Mouse (Mus musculus) limb, embryonic 10.5 days (tissue): ENCODE measurements around the gene Ankrd65. TPM values are rescaled to one million over a fixed set of nuclear protein-coding genes. Genes with fewer than 3 reads are reported as not detected.

Source experiments
- DNase-seq: peaks from one replicate; pipeline ENCODE4 v3.0.0-alpha.2; 2017; ENCODE audit warnings: low spot score
- H3K27ac ChIP-seq: fragments of 300-500 bp; sonication (generic); 2 replicates; pipeline ENCODE4 v1.5.1; 2016; ENCODE audit warnings: mild to moderate bottlenecking
- H3K27me3 ChIP-seq: fragments of 300-500 bp; sonication (generic); 2 replicates; pipeline ENCODE4 v1.6.1; 2016; ENCODE audit warnings: low read depth, mild to moderate bottlenecking; ENCODE audit not compliant: poor library complexity, severe bottlenecking
- H3K36me3 ChIP-seq: fragments of 300-500 bp; sonication (generic); 2 replicates; pipeline ENCODE4 v1.6.1; 2016; ENCODE audit warnings: mild to moderate bottlenecking, moderate library complexity
- H3K4me1 ChIP-seq: fragments of 300-500 bp; sonication (generic); 2 replicates; pipeline ENCODE4 v1.6.1; 2016
- H3K4me3 ChIP-seq: fragments of 300-500 bp; sonication (generic); 2 replicates; pipeline ENCODE4 v1.5.1; 2016; ENCODE audit warnings: mild to moderate bottlenecking, moderate library complexity
- H3K9me3 ChIP-seq: fragments of 300-500 bp; sonication (generic); replicated peaks from 2 replicates; pipeline ENCODE4 v1.6.1; 2016; ENCODE audit warnings: mild to moderate bottlenecking
- WGBS: fragments of 180-500 bp; shearing (Covaris S2); methylation state at CpG from one replicate; pipeline ENCODE4 v1.1.7; 2016; 5-methylcytosine and 5-hydroxymethylcytosine counted together
- polyA plus RNA-seq: library from polyadenylated mRNA; unstranded; fragments of >200 nt; fragmentation: Nextera tagmentation; extraction: Ambion mirVana; gene quantifications from 2 replicates; pipeline ENCODE4 v1.2.1, GENCODE M21; 2016

Ankrd65 gene
- polyA plus RNA-seq, 1 experiment from 2014 or later, result not detected

DNA sequence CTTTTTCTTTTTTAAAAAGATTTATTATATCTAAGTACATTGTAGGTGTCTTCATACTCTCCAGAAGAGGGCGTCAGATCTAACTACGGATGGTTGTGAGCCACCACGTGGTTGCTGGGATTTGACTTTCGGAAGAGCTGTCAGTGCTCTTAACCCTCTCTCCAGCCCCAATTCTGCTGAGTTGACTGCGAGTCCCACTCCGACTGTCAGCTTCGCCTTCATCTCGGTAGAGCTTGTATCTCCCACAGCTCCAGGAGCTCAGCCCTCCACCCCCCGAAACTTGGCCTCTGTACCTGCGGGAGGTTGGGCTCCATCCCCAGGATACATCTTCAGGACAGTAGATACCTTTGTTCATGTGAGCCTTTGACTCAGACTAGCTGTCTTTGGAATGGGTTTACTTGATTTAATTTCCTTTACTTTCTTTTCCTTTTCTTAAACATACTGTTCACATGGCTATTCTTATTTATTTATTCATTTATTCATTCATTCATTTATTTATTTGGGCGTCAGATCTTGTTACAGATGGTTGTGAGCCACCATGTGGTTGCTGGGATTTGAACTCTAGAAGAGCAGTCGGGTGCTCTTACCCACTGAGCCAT lies 12.6 kb downstream of the Ankrd65 start, which contains the start of gene Mrpl20:
Gene Mrpl20 (plus strand): TSS at position 138 of the 599 bp plus-strand sequence.
- WGBS, result 12% methylated on average over 12 of the region's 12 CpGs
- H3K4me1 ChIP-seq, result peaks cover 19% of the 10 kb centered on the region
- H3K27ac ChIP-seq, result peak within 1 kb of the TSS; percentile 87
- H3K36me3 ChIP-seq, result peaks cover 33% of the 10 kb centered on the region
- no peaks in the 10 kb centered on the region for H3K9me3 ChIP-seq
- H3K27me3 ChIP-seq, result no peaks in the 10 kb centered on the region
- DNase-seq, result peak; percentile 45
- H3K4me3 ChIP-seq, result peak within 1 kb of the TSS; percentile 95

DNA sequence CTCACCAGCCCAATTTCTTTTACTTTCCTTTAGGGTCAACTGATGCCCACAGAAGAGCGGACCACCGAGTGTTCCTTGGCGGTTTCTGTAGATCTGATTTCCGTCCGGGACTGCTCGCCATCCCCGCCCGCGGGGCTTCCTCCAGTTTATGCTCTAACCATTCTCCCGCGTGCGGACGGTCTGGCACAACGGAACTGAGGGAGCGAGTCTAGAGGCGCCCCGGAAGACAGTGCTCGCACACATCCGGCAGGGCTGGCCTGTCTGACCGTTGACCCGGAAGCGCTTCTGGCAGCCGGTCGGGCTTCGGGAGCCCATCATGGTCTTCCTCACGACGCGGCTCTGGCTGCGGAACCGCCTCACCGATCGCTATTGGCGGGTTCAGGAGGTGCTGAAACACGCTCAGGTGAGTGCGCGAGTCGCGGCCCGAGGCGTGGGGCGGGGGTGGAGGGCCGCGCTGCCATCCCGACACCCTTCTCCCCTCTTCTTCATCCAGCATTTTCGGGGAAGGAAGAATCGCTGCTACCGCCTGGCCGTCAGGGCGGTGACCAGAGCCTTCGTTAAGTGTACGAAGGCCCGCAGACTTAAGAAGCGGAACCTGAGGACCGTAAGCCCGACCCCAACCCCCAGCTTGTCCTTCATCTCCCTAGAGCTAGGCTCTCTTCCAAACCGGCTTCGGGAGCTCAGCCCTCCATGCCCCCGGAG lies 13.3 kb downstream of the Ankrd65 start:
- peak overlapping the region; percentile 95 for H3K4me3 ChIP-seq
- peaks cover 39% of the 10 kb centered on the region for H3K36me3 ChIP-seq
- no peaks in the 10 kb centered on the region for H3K9me3 ChIP-seq
- WGBS, result under 1% methylated on average over 58 of the region's 58 CpGs
- no peaks in the 10 kb centered on the region for H3K27me3 ChIP-seq
- H3K4me1 ChIP-seq, result peaks cover 19% of the 10 kb centered on the region
- DNase-seq, result peak; percentile 98
- peak overlapping the region; percentile 87 for H3K27ac ChIP-seq

DNA sequence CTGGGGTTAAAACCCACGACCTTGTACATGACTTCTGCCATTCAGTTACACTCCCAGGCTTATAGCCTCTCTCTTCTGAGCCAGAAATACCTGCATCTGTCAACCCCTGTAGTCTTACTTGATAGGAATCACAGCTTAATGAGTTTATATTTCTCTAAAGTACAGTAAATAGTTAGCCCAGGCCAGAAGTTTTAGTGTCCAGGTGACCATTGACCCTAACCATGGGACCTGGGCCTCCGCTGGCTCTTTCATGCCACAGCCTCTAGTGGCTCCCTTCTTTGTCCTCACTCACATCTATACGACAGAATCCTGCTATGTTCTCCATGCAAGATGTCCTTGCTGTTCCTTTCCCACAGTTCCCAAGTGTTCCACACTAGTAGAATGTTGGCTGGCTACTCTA lies 17.6 kb downstream of the Ankrd65 start:
- no peak for DNase-seq
- Histone ChIP-seq H3K4me3 (no peak overlapping the region), H3K36me3 (peaks cover 71% of the 10 kb centered on the region), H3K4me1 (peaks cover 25% of the 10 kb centered on the region), H3K9me3 (no peaks in the 10 kb centered on the region), H3K27me3 (no peaks in the 10 kb centered on the region), H3K27ac (no peak overlapping the region)
- WGBS, result 90% methylated on average over 3 of the region's 3 CpGs

DNA sequence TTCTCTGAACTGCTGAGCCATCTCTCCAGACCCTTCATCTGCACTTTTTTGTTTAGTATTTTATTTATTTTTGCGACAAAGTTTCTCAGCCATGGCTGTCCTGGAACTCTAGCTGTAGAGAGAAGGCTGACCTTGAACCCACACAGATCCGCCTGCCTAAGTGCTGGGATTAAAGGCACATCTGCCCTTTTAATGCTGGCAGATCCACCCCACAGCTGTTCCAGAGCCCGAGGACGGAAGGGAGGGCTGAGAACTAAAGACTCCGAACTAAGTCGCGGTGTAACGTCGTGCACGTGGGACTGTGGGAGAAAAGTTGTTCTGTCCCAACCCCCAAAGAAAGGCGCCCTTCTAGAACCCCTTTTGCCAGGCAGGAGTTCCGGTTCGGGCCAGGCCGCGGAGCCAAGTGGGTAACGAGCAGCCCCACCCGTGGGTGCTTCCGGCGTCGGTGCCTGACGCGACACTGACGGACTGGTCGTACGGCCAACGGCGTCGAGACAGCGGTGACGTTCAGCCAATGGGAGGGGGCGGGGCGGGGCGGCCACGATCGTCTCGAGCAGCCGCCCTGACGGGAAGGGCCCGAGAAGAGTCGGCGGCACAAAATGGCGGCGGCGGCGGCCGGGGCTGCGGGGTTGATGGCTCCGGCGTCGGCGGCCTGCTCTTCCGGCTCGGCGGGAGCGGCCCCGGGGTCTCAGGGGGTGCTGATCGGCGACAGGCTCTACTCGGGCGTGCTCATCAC lies 21.9 kb downstream of the Ankrd65 start, which contains the start of gene Ccnl2:
Gene Ccnl2 (plus strand): TSS at position 561 of the 736 bp plus-strand sequence.
- Histone ChIP-seq H3K4me1 (peaks cover 22% of the 10 kb centered on the region), H3K36me3 (peaks cover 86% of the 10 kb centered on the region), H3K27ac (peak within 1 kb of the TSS; percentile 98), H3K4me3 (peak within 1 kb of the TSS; percentile 100), H3K27me3 (no peaks in the 10 kb centered on the region), H3K9me3 (no peaks in the 10 kb centered on the region)
- peak; percentile 97 for DNase-seq
- under 1% methylated on average over 60 of the region's 60 CpGs for WGBS

DNA sequence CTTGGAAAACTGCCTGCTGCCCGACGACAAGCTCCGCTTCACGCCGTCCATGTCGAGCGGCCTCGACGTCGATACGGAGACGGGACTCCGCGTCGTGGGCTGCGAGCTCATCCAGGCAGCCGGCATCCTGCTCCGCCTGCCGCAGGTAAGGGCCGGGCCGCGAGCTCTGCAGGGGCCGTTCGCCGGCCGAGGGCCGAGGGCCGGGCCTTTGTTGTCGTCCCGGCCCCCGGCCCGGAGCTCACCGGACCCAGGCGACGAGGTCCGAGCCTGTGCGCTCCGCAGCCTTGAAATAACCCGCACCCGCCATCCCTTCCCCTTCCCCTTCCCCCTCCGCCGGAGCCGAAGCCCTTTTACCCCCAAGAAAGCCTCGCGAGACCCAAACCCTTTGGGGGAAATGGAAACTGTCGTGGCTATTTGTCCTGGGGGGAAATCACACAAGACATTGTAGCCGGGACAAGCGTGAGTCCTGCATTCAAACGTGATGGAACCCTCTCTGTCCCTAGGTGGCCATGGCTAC lies 22.5 kb downstream of the Ankrd65 start:
- H3K4me3 ChIP-seq, result peak overlapping the region; percentile 100
- H3K27ac ChIP-seq, result peak overlapping the region; percentile 98
- H3K36me3 ChIP-seq, result peaks cover 86% of the 10 kb centered on the region
- WGBS, result under 1% methylated on average over 49 of the region's 49 CpGs
- H3K9me3 ChIP-seq, result no peaks in the 10 kb centered on the region
- no peak for DNase-seq
- peaks cover 22% of the 10 kb centered on the region for H3K4me1 ChIP-seq
- no peaks in the 10 kb centered on the region for H3K27me3 ChIP-seq

DNA sequence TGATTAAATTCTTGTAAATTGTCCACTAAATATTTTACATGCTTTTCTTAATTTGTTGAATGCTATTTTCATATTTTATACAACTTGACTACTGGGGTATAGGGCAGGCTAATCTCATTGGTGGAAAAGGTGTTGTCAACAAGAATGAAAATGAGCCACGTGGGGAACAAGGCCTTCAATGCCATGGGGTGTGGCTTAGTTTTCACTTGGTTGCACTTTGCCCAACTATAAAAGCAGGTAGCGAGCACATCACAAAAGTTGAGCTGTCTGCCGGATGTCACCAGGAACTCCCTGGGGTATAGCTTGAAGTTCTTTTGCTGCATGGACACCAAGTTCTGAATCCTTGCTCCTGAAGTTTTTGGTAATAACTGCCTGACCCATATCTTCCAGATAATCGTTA lies 27.3 kb downstream of the Ankrd65 start:
- H3K9me3 ChIP-seq, result no peaks in the 10 kb centered on the region
- H3K4me3 ChIP-seq, result no peak overlapping the region
- H3K27ac ChIP-seq, result no peak overlapping the region
- peaks cover 95% of the 10 kb centered on the region for H3K36me3 ChIP-seq
- H3K4me1 ChIP-seq, result peaks cover 14% of the 10 kb centered on the region
- 93% methylated on average over 4 of the region's 4 CpGs for WGBS
- no peak for DNase-seq
- no peaks in the 10 kb centered on the region for H3K27me3 ChIP-seq

DNA sequence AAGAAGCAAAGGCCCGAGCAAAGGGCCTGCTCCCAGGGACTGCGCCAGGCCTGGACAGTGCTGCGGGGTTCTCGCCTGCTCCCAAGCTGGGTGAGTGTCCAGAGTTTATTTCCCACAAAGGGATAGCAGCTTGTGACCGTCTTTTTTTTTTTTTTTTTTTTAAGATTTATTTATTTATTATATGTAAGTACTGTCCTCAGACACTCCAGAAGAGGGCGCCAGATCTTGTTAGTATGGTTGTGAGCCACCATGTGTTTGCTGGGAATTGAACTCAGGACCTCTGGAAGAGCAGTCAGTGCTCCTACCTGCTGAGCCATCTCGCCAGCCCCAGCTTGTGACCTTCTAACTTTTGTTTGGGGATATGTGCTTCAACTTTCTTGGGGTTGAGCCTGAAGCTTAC lies 30.8 kb downstream of the Ankrd65 start:
- Histone ChIP-seq H3K27me3 (no peaks in the 10 kb centered on the region), H3K4me1 (no peaks in the 10 kb centered on the region), H3K9me3 (no peaks in the 10 kb centered on the region), H3K36me3 (peaks cover 100% of the 10 kb centered on the region), H3K27ac (no peak overlapping the region), H3K4me3 (no peak overlapping the region)
- 82% methylated on average over 7 of the region's 7 CpGs for WGBS
- no peak for DNase-seq

DNA sequence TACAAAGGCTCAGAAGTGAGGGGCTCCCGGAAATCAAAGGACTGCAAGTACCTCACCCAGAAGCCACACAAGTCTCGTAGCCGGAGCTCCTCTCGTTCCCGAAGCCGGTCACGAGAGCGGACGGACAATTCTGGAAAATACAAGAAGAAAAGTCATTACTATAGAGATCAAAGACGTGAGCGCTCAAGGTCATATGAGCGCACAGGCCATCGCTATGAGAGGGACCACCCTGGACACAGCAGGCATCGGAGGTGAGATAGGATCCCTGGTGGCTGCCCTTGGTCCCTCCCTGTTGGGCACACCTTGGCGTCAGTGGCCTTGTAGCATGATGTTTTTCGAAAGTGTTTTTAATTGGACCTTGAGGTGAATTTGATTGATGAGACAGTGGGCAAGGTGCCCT lies 33.2 kb downstream of the Ankrd65 start:
- no peak overlapping the region for H3K4me3 ChIP-seq
- DNase-seq, result no peak
- WGBS, result 95% methylated on average over 16 of the region's 16 CpGs
- H3K27ac ChIP-seq, result no peak overlapping the region
- no peaks in the 10 kb centered on the region for H3K27me3 ChIP-seq
- H3K4me1 ChIP-seq, result no peaks in the 10 kb centered on the region
- H3K9me3 ChIP-seq, result no peaks in the 10 kb centered on the region
- peaks cover 100% of the 10 kb centered on the region for H3K36me3 ChIP-seq

DNA sequence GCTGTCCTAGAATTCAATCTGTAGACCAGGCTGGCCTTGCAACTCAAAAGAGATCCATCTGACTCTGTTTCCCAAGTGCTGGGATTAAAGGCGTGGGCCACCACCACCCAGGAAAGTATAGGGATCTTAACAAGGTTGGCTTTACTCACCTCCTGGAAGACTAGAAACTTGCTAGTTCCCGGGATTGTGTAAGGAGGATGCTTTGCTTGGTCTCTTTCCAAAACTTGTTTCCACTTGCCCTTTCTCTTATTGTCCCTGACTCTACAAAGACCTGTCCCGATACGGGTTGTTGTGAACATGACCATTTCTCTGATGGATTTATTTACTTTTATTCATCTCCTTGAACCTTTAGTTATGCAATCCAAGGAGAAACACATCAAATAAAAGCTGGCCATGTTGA lies 39.6 kb downstream of the Ankrd65 start:
- peaks cover 28% of the 10 kb centered on the region for H3K4me1 ChIP-seq
- H3K4me3 ChIP-seq, result no peak overlapping the region
- no peak overlapping the region for H3K27ac ChIP-seq
- no peak for DNase-seq
- H3K36me3 ChIP-seq, result peaks cover 58% of the 10 kb centered on the region
- H3K9me3 ChIP-seq, result no peaks in the 10 kb centered on the region
- H3K27me3 ChIP-seq, result no peaks in the 10 kb centered on the region
- 95% methylated on average over 4 of the region's 4 CpGs for WGBS

DNA sequence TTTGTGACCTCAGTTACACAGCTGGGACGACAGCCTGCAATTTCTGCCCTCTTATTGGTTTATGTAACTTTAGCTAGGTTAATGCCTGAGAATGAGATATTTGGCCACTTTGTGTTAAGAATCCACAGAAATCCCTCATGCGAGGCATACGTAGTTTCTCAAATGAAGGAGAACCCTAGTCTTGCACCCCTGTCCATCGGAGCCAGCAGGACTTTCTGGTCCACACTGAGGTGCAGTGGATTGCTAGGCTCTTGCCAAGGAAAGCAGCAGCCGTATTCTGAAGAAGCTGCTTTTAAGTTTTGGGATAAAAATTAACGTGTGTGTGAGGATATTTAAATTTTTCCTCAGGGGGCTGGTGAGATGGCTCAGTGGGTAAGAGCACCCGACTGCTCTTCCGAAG lies 40.4 kb downstream of the Ankrd65 start:
- Histone ChIP-seq H3K9me3 (no peaks in the 10 kb centered on the region), H3K4me3 (peak overlapping the region; percentile 81), H3K27ac (no peak overlapping the region), H3K27me3 (no peaks in the 10 kb centered on the region), H3K4me1 (peaks cover 28% of the 10 kb centered on the region), H3K36me3 (peaks cover 53% of the 10 kb centered on the region)
- 57% methylated on average over 8 of the region's 8 CpGs for WGBS
- DNase-seq, result no peak

DNA sequence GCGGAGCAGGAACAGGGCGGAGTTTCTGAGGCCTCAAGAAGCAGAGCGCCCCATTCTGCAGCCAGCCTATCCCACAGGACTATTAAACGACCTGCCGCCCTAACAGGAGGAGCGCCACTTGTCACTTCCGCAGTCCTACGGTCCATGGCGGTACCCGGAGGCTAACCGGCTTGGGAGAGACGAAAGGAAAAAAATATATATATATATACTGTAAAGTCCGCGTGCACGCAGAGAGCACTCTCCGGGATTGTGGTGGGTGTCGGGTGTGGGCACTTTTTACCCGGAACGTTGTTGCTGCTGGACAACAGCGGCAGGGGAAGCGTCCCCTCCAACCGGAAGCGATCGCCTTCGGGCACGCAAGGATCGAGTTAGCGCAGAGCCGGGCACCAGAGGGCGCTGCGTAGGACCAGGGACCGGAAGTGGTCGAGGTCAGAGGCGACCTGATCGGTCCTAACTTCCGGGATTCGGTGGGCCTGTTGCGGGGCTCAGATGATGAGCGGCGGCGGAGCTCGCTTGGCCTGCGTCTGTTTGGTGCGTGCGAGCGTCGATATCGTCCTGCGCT lies 41.0 kb downstream of the Ankrd65 start, which contains the start of gene Aurkaip1:
Gene Aurkaip1 (plus strand): TSS at position 68 of the 562 bp plus-strand sequence.
- peak within 1 kb of the TSS; percentile 85 for H3K27ac ChIP-seq
- H3K27me3 ChIP-seq, result no peaks in the 10 kb centered on the region
- H3K4me3 ChIP-seq, result peak within 1 kb of the TSS; percentile 81
- H3K9me3 ChIP-seq, result no peaks in the 10 kb centered on the region
- DNase-seq, result peak; percentile 98
- WGBS, result 0% methylated on average over 49 of the region's 49 CpGs
- peaks cover 46% of the 10 kb centered on the region for H3K36me3 ChIP-seq
- peaks cover 28% of the 10 kb centered on the region for H3K4me1 ChIP-seq

DNA sequence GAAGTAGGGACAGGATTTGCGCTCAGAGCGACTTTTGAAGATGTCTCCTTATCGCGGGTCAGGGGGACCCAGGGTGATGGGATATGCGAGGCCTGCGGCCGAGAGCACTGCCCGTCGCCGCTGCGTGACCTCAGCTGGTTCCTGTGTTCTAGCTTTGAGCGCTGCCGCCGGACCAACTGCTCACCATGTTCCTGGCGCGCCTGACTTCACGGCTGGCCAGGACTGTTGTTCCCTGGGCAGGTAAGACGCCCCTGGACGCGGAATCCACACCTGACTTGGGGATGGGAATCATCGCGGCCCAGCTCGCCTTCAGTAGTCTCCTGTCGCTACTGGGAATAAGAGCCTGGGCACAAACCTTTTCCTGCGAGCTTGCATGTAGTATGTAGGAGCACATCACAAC lies 41.6 kb downstream of the Ankrd65 start:
- Histone ChIP-seq H3K36me3 (peaks cover 41% of the 10 kb centered on the region), H3K27ac (peak overlapping the region; percentile 85), H3K27me3 (no peaks in the 10 kb centered on the region), H3K4me3 (peak overlapping the region; percentile 81), H3K9me3 (no peaks in the 10 kb centered on the region), H3K4me1 (peaks cover 28% of the 10 kb centered on the region)
- WGBS, result under 1% methylated on average over 25 of the region's 25 CpGs
- no peak for DNase-seq
